Mouse (Mus musculus) macrophage (primary cell): ENCODE data around the gene Lce1i. TPM values are rescaled to one million over a fixed set of nuclear protein-coding genes. Genes with fewer than 3 reads are reported as not detected.
"Not testable (repeated sequence)": the region's sequence is repeated elsewhere in the genome, so short reads cannot be mapped to it uniquely, and the experiment has no call there.

Experiments
- H3K27ac ChIP-seq: fragments of 350-480 bp; formaldehyde crosslinking; 2 replicates; pipeline ENCODE4 v1.9.0; 2021
- H3K36me3 ChIP-seq: fragments of 350-480 bp; formaldehyde crosslinking; 2 replicates; pipeline ENCODE4 v1.9.0; 2021; ENCODE audit errors: inconsistent target
- H3K4me3 ChIP-seq: fragments of 350-480 bp; formaldehyde crosslinking; 2 replicates; pipeline ENCODE4 v1.9.0; 2021; ENCODE audit errors: inconsistent target
- H3K79me2 ChIP-seq: fragments of 350-480 bp; formaldehyde crosslinking; 2 replicates; pipeline ENCODE4 v1.9.0; 2021; ENCODE audit errors: inconsistent target
- whole genome bisulfite sequencing: methylation state at CpG from one replicate; pipeline ENCODE4 v1.1.7; 2026; ENCODE audit warnings: inconsistent platforms; ENCODE audit not compliant: missing documents; 5-methylcytosine and 5-hydroxymethylcytosine counted together
- polyA plus RNA-seq: library from polyadenylated mRNA; stranded (reverse); fragments of 250-400 nt; gene quantifications from 3 replicates; pipeline ENCODE4 v1.2.4, GENCODE M21; 2018; ENCODE audit warnings: inconsistent platforms
- total RNA-seq, 78 experiments: library from RNA; depleted of rRNA; stranded (reverse); fragments of 250-400 nt; gene quantifications; 1 replicate in 9 of 78; 2 replicates in 24 of 78; 3 replicates in 43 of 78; 4 replicates in 2 of 78; pipeline ENCODE4 v1.2.4; 2018; ENCODE audit warnings: inconsistent platforms in 56 of 78

Gene Lce1i
- total RNA-seq (2018; cell fraction: chromatin; rRNA removed) = not detected
- not detected for total RNA-seq (2018; cell fraction: cytosol; rRNA removed)
- not detected for total RNA-seq (2018; cell fraction: nucleus; rRNA removed)
- not detected in 3 replicates for polyA plus RNA-seq

GRCm38 (mm10) chr3:92778799-92779198 lies at the start of gene Lce1i:
Gene Lce1i (minus strand): TSS chr3:92778899.
- WGBS = 63% methylated on average over 1 of the region's 1 CpGs

GRCm38 (mm10) chr3:92827108-92827507 lies 48.4 kb upstream of the Lce1i start, which contains the start of gene Kprp:
Gene Kprp (minus strand): TSS chr3:92827247.
- Histone ChIP-seq H3K36me3 (no peaks in the 10 kb centered on the region), H3K79me2 (no peaks in the 10 kb centered on the region), H3K27ac (no peak within 1 kb of the TSS), H3K4me3 (no peak within 1 kb of the TSS)
- WGBS = 35% methylated on average over 1 of the region's 1 CpGs

More at GRCm38 (mm10) chr3:92778799-92779198, at the start of gene Lce1i:
- Histone ChIP-seq H3K79me2 (no peaks in the 10 kb centered on the region), H3K27ac (no peak within 1 kb of the TSS), H3K36me3 (no peaks in the 10 kb centered on the region), H3K4me3 (no peak within 1 kb of the TSS)

GRCm38 (mm10) chr3:92825808-92826207 lies 47.1 kb upstream of the Lce1i start:
- H3K27ac ChIP-seq = no peak overlapping the region
- H3K4me3 ChIP-seq = no peak overlapping the region
- H3K79me2 ChIP-seq = no peaks in the 10 kb centered on the region
- 6% methylated on average over 1 of the region's 1 CpGs for WGBS
- H3K36me3 ChIP-seq = no peaks in the 10 kb centered on the region

GRCm38 (mm10) chr3:92816036-92816435 lies 37.3 kb upstream of the Lce1i start:
- not testable (repeated sequence) for H3K4me3 ChIP-seq, H3K79me2 ChIP-seq, H3K27ac ChIP-seq, H3K36me3 ChIP-seq
- 88% methylated on average over 2 of the region's 2 CpGs for WGBS

GRCm38 (mm10) chr3:92815581-92815980 lies 36.9 kb upstream of the Lce1i start:
- H3K27ac ChIP-seq = no peak overlapping the region
- no peaks in the 10 kb centered on the region for H3K79me2 ChIP-seq
- H3K4me3 ChIP-seq = no peak overlapping the region
- H3K36me3 ChIP-seq = no peaks in the 10 kb centered on the region
- 82% methylated on average over 3 of the region's 3 CpGs for WGBS

GRCm38 (mm10) chr3:92807791-92808190 lies 29.1 kb upstream of the Lce1i start, which contains the start of gene Lce1k:
Gene Lce1k (minus strand): TSS chr3:92807891.
- Histone ChIP-seq H3K36me3 (no peaks in the 10 kb centered on the region), H3K4me3 (no peak within 1 kb of the TSS), H3K79me2 (no peaks in the 10 kb centered on the region), H3K27ac (no peak within 1 kb of the TSS)

- no peak within 1 kb of the TSS for H3K27ac ChIP-seq
- H3K79me2 ChIP-seq = no peaks in the 10 kb centered on the region
- H3K36me3 ChIP-seq = no peaks in the 10 kb centered on the region
- H3K4me3 ChIP-seq = no peak within 1 kb of the TSS
- 79% methylated on average over 1 of the region's 1 CpGs for WGBS
Measured at GRCm38 (mm10) chr3:92790414-92790813, 11.7 kb upstream of the Lce1i start, which contains the start of gene Lce1j. Gene Lce1j (minus strand): TSS chr3:92790514.

- Histone ChIP-seq H3K4me3 (no peak overlapping the region), H3K36me3 (no peaks in the 10 kb centered on the region), H3K27ac (no peak overlapping the region), H3K79me2 (no peaks in the 10 kb centered on the region)
- 33% methylated on average over 2 of the region's 3 CpGs for WGBS
Measured at GRCm38 (mm10) chr3:92771573-92771972, 7.1 kb downstream of the Lce1i start.

GRCm38 (mm10) chr3:92764965-92765364 lies 13.7 kb downstream of the Lce1i start, which contains the start of gene Lce1h:
Gene Lce1h (minus strand): TSS chr3:92765065.
- Histone ChIP-seq H3K4me3 (no peak within 1 kb of the TSS), H3K79me2 (no peaks in the 10 kb centered on the region), H3K36me3 (no peaks in the 10 kb centered on the region), H3K27ac (no peak within 1 kb of the TSS)
- 100% methylated on average over 1 of the region's 1 CpGs for WGBS

GRCm38 (mm10) chr3:92753197-92753596 lies 25.5 kb downstream of the Lce1i start:
- Histone ChIP-seq H3K36me3 (no peaks in the 10 kb centered on the region), H3K79me2 (no peaks in the 10 kb centered on the region), H3K4me3 (no peak overlapping the region), H3K27ac (no peak overlapping the region)
- 53% methylated on average over 3 of the region's 3 CpGs for WGBS

GRCm38 (mm10) chr3:92752238-92752637 lies 26.5 kb downstream of the Lce1i start, which contains the start of gene Lce1g:
Gene Lce1g (minus strand): TSS chr3:92752338.
- WGBS = 80% methylated on average over 1 of the region's 1 CpGs
- Histone ChIP-seq H3K27ac (no peak within 1 kb of the TSS), H3K79me2 (no peaks in the 10 kb centered on the region), H3K4me3 (no peak within 1 kb of the TSS), H3K36me3 (no peaks in the 10 kb centered on the region)

- Histone ChIP-seq H3K79me2 (no peaks in the 10 kb centered on the region), H3K27ac (no peak within 1 kb of the TSS), H3K4me3 (no peak within 1 kb of the TSS), H3K36me3 (no peaks in the 10 kb centered on the region)
- WGBS = 60% methylated on average over 1 of the region's 1 CpGs
Measured at GRCm38 (mm10) chr3:92738996-92739395, 39.7 kb downstream of the Lce1i start, which contains the start of gene Gm38119. Gene Gm38119 (minus strand): TSS chr3:92739096.

Other genes starting within 250 kb of the Lce1i start
- not detected in 3 replicates for gene 2310046K23Rik, start 244.4 kb downstream of the Lce1i start, polyA plus RNA-seq
- not detected in 3 replicates for gene Ivl, start 205.2 kb downstream of the Lce1i start, polyA plus RNA-seq
- not detected in 3 replicates for gene Smcp, start 189.9 kb downstream of the Lce1i start, polyA plus RNA-seq
- not detected in 3 replicates for gene 2210017I01Rik, start 171.4 kb downstream of the Lce1i start, polyA plus RNA-seq
- not detected in 3 replicates for gene Lce6a, start 157.2 kb downstream of the Lce1i start, polyA plus RNA-seq
- gene Lce1a1, start 130.6 kb downstream of the Lce1i start, polyA plus RNA-seq = not detected in 3 replicates
- not detected in 3 replicates for gene Lce1b, start 122.0 kb downstream of the Lce1i start, polyA plus RNA-seq
- gene Lce1a2, start 108.6 kb downstream of the Lce1i start, polyA plus RNA-seq = not detected in 3 replicates
- not detected in 3 replicates for gene Lce1c, start 99.7 kb downstream of the Lce1i start, polyA plus RNA-seq
- gene Lce1d, start 91.7 kb downstream of the Lce1i start, polyA plus RNA-seq = not detected in 3 replicates
- gene Lce1e, start 69.8 kb downstream of the Lce1i start, polyA plus RNA-seq = not detected in 3 replicates
- not detected in 3 replicates for gene Lce1f, start 58.5 kb downstream of the Lce1i start, polyA plus RNA-seq
- gene Gm38119, start 39.8 kb downstream of the Lce1i start, polyA plus RNA-seq = not detected in 3 replicates
- not detected in 3 replicates for gene Lce1g, start 26.6 kb downstream of the Lce1i start, polyA plus RNA-seq
- not detected in 3 replicates for gene Lce1h, start 13.8 kb downstream of the Lce1i start, polyA plus RNA-seq
- not detected in 3 replicates for gene Lce1j, start 11.6 kb upstream of the Lce1i start, polyA plus RNA-seq
- gene Lce1k, start 29.0 kb upstream of the Lce1i start, polyA plus RNA-seq = not detected in 3 replicates
- gene Kprp, start 48.3 kb upstream of the Lce1i start, polyA plus RNA-seq = not detected in 3 replicates
- gene Lce1l, start 72.4 kb upstream of the Lce1i start, polyA plus RNA-seq = not detected in 3 replicates
- gene 2310050C09Rik, start 91.3 kb upstream of the Lce1i start, polyA plus RNA-seq = not detected in 3 replicates
- gene Lce3a, start 147.3 kb upstream of the Lce1i start, polyA plus RNA-seq = not detected in 3 replicates
- gene Lce3b, start 154.1 kb upstream of the Lce1i start, polyA plus RNA-seq = not detected in 3 replicates
- gene Lce3c, start 165.6 kb upstream of the Lce1i start, polyA plus RNA-seq = not detected in 3 replicates
- gene Lce3d, start 178.5 kb upstream of the Lce1i start, polyA plus RNA-seq = not detected in 3 replicates
- gene Lce3e, start 188.2 kb upstream of the Lce1i start, polyA plus RNA-seq = not detected in 3 replicates
- gene Lce3f, start 213.3 kb upstream of the Lce1i start, polyA plus RNA-seq = not detected in 3 replicates
- not detected in 3 replicates for gene Crct1, start 236.8 kb upstream of the Lce1i start, polyA plus RNA-seq
- not detected in 3 replicates for gene Lce1m, start 240.2 kb upstream of the Lce1i start, polyA plus RNA-seq